Mouse (Mus musculus): ENCODE data around the gene Anks1.

DNA sequence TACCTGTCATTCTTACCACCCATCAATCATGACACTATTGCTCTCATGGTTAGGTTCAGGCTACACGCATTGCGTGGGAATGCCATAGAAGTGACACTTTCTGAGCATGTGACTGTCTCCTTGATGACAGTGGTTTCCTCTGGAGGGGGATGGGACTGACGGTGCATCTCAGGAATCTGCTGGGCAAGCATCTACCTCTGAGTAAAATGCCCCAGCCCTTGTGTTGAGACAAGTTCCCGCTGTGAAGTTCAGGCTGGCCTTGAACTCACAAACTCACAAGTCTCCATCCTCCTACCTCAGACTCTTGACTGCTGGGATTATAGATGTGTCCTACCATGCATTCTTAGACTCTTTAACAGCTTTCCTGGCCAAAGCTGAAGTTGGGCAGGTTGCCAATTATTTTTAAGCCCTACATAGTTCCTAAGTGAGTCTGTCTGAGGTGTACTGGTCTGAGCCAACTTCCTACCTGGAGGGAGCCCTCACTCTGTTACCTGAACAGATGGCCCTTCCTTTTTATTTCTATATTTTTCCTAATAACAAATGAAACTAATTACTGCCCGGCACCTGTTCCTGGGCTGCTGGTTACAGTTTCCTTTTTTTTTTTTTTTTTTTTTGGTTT, 72.5 kb downstream of the Anks1 start:
- TF ChIP-seq CTCF (IDR thresholded peaks at IDR 0.05; ENCODE audit: low read depth, low read length), result no peak
- no peak for TF ChIP-seq POLR2A (IDR thresholded peaks at IDR 0.05; ENCODE audit: extremely low read depth, insufficient read depth, low read length)

Data from liver, adult 2 months (tissue).